Mouse (Mus musculus) c-Kit-negative CD71-positive TER-119-positive erythroid progenitor cells, embryonic 14.5 days (primary cell): ENCODE measurements at regions not wholly inside any gene's neighbourhood (a gene's known extent, or its start where the extent isn't known, plus 50 kb on each side); places are given as distances from the start of the nearest gene placed in this dataset.
A peak's percentile ranks its signal among the peaks of the same experiment; 100 is the strongest.

ENCODE experiments used
- DNase-seq: peaks from one replicate; pipeline ENCODE4 v3.0.0-alpha.2; 2013; ENCODE audit warnings: low read depth, low spot score

- no peak for DNase-seq
These were observed 71.4 kb downstream of the Emp1 start for GRCm38 (mm10) chr6:135433753-135434152.

- DNase-seq, result no peak
These were observed 74.0 kb downstream of the Emp1 start for GRCm38 (mm10) chr6:135436315-135436714.

GRCm38 (mm10) chr6:135438271-135438670 is 75.9 kb downstream of the Emp1 start:
- DNase-seq, result no peak

- DNase-seq, result no peak
These were observed 79.0 kb downstream of the Emp1 start for GRCm38 (mm10) chr6:135441126-135441871.

GRCm38 (mm10) chr6:135444661-135445060 is 82.3 kb downstream of the Emp1 start:
- peak; percentile 9 for DNase-seq

- DNase-seq, result no peak
These were observed 82.7 kb downstream of the Emp1 start for GRCm38 (mm10) chr6:135445070-135445469.

GRCm38 (mm10) chr6:135447801-135448200 is 85.5 kb downstream of the Emp1 start:
- DNase-seq, result no peak

- DNase-seq, result no peak
These were observed 86.9 kb downstream of the Emp1 start for GRCm38 (mm10) chr6:135449228-135449627.

GRCm38 (mm10) chr6:135450573-135450972 is 88.2 kb downstream of the Emp1 start:
- no peak for DNase-seq

- no peak for DNase-seq
These were observed 88.9 kb downstream of the Emp1 start for GRCm38 (mm10) chr6:135451165-135451797.

GRCm38 (mm10) chr6:135453041-135453440 is 90.7 kb downstream of the Emp1 start:
- no peak for DNase-seq

GRCm38 (mm10) chr6:135472495-135472894 is 110.2 kb downstream of the Emp1 start:
- no peak for DNase-seq

GRCm38 (mm10) chr6:135473146-135473545 is 110.8 kb downstream of the Emp1 start:
- no peak for DNase-seq

GRCm38 (mm10) chr6:135488795-135489194 is 126.5 kb downstream of the Emp1 start:
- DNase-seq, result no peak

- DNase-seq, result no peak
These were observed 131.6 kb downstream of the Emp1 start for GRCm38 (mm10) chr6:135493983-135494382.

- DNase-seq, result no peak
These were observed 133.5 kb downstream of the Emp1 start for GRCm38 (mm10) chr6:135495841-135496240.

GRCm38 (mm10) chr6:135498592-135498991 is 136.2 kb downstream of the Emp1 start:
- DNase-seq, result no peak

GRCm38 (mm10) chr6:135500381-135500780 is 138.0 kb downstream of the Emp1 start:
- DNase-seq, result no peak

GRCm38 (mm10) chr6:135501791-135502190 is 139.4 kb downstream of the Emp1 start:
- no peak for DNase-seq

- no peak for DNase-seq
These were observed 140.1 kb downstream of the Emp1 start for GRCm38 (mm10) chr6:135502405-135502804.

- no peak for DNase-seq
These were observed 156.5 kb downstream of the Emp1 start for GRCm38 (mm10) chr6:135518710-135519437.

- DNase-seq, result no peak
These were observed 157.1 kb downstream of the Emp1 start for GRCm38 (mm10) chr6:135519438-135519803.

GRCm38 (mm10) chr6:135520868-135521267 is 158.5 kb downstream of the Emp1 start:
- no peak for DNase-seq
